Comparison of ENCODE assay signal across 7 mouse cellular contexts in the genomic region with DNA sequence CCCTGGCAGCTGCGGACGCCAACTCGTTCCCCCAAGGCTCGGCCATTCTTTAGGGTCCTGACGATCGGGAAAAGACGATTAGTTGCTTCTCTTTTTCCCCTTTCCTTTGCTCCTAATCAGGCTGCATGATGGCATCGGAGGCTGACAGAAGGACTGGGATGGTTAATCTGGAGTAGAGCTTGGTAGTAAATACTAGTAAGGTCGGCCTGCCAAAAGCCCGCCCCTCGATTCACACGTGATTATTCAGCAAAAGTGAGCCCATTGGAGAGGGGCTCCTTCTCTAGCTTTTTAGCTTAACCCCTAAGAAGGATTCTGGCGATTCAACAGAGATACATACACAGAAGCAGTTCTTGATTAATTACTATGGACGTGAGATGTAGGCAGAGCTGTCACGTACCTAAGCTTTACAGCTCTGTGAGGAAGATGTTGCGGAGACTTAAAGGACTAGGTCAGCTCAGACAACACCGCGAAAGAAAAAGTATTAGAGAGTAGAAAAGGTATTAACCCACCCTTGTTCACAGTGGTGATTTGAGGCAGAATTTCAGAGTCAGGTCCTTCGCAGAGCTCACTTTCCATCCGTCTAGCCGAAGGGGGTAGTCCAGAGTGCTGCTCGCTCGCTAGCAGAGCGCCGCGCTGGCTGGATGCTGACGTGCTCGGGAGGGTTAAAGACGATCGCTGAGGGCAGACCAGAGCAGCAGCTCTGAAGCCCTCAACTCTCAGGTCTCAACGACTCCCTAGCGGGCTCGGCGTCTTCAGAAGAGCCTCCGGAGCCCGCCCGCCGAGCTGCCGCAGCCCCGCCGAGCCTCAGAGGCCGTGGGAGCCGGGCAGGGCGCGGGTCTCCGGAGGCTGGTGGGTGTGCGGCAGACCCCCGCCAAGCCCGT. TPM values are rescaled to one million over a fixed set of nuclear protein-coding genes. Genes with fewer than 3 reads are reported as not detected.
DNase-seq lines count a peak whose midpoint lies in the region; ATAC-seq and TF ChIP-seq lines count a peak whose summit lies in the region.

No protein-coding gene starts in this region.

- no peaks in the 10 kb centered on the region for H3K4me1 ChIP-seq in cerebellum, adult 2 months (ENCODE audit: control insufficient read depth, insufficient read depth, low read length)
- H3K4me1 ChIP-seq in hindbrain, embryonic 11.5 days (replicated peaks; ENCODE audit: control insufficient read depth, insufficient read depth, low read length): peaks cover 2% of the 10 kb centered on the region; the same call in 1 of the 2 replicates

- no peaks in the 10 kb centered on the region for H3K9me3 ChIP-seq in hindbrain, embryonic 11.5 days (ENCODE audit: control insufficient read depth, low read length)

- H3K36me3 ChIP-seq in hindbrain, embryonic 11.5 days (ENCODE audit: control insufficient read depth, insufficient read depth, low read length): no peaks in the 10 kb centered on the region

- H3K4me2 ChIP-seq in hindbrain, embryonic 11.5 days (replicated peaks; ENCODE audit: low read depth, low read length): peak overlapping the region; percentile 89

- no peak overlapping the region for H3K27ac ChIP-seq in cerebellum, adult 2 months (ENCODE audit: insufficient read depth, low read length)
- no peak overlapping the region for H3K27ac ChIP-seq in hindbrain, embryonic 11.5 days (ENCODE audit: low read depth, low read length)

- intact Hi-C loops in left cerebral cortex, postnatal 25 days (cut with DNase I): loop anchor here (2.0 kb wide), 1 partner anchor 313 kb away; the partner anchor contains the start of gene Dmrta2

- peak overlapping the region; percentile 84 for H3K4me3 ChIP-seq in cerebellum, adult 2 months (replicated peaks; ENCODE audit: insufficient read depth, low read depth, low read length)
- peak overlapping the region; percentile 55 for H3K4me3 ChIP-seq in hindbrain, embryonic 11.5 days (ENCODE audit: low read depth, low read length)

- H3K27me3 ChIP-seq in cerebellum, adult 2 months (ENCODE audit: control insufficient read depth, insufficient read depth, low read length): no peaks in the 10 kb centered on the region
- H3K27me3 ChIP-seq in hindbrain, embryonic 11.5 days (ENCODE audit: control insufficient read depth, insufficient read depth, low read length): peaks cover 40% of the 10 kb centered on the region

- H3K9ac ChIP-seq in hindbrain, embryonic 11.5 days (ENCODE audit: low read depth, low read length): peak overlapping the region; percentile 83

- no peak for TF ChIP-seq CTCF in cerebellum, adult 2 months (IDR thresholded peaks at IDR 0.05; ENCODE audit: borderline replicate concordance, insufficient read depth, low read depth, low read length)

- ATAC-seq in frontal cortex, adult (ENCODE audit: low TSS enrichment): peak; percentile 50; the same call in 1 of the 2 replicates
- peak; percentile 71 for ATAC-seq in hindbrain, embryonic 11.5 days (ENCODE audit: low FRiP score)
- peak; percentile 47 for ATAC-seq in megakaryocyte progenitor cell, adult 5-6 weeks (replicated peaks; ENCODE audit: poor library complexity)

- TF ChIP-seq POLR2A in cerebellum, adult 2 months (IDR thresholded peaks at IDR 0.05; ENCODE audit: borderline replicate concordance, insufficient read depth, low read length): no peak

- DNase-seq in R1 (ENCODE audit: low read depth, low spot score): peak; percentile 70
- peak; percentile 43 to 48 for DNase-seq in cerebellum, adult 2 months
- DNase-seq in hindbrain, embryonic 11.5 days (ENCODE audit: low spot score): peak; percentile 71
- DNase-seq in left cerebral cortex, postnatal 25 days (ENCODE audit: low spot score in 2 of 2): peak; percentile 21 to 25
- DNase-seq in skeletal muscle tissue, adult 2 months (ENCODE audit: low read depth, low spot score): peak; percentile 59

- under 1% methylated on average over 49 of the region's 49 CpGs for WGBS in cerebellum, adult 2 months
- under 1% methylated on average over 49 of the region's 49 CpGs for WGBS in hindbrain, embryonic 11.5 days

RNA-seq across cellular contexts. Expression of gene Cdkn2c, which starts 1.6 kb away (rescaled TPM):
- 2.9 and 3.1 TPM in 2 replicates for polyA plus RNA-seq in cerebellum, adult 2 months (2012; rRNA removed)
- polyA plus RNA-seq in hindbrain, embryonic 11.5 days (2014; fragmentation: Nextera tagmentation; extraction: Ambion mirVana): 5.1 and 5.5 TPM in 2 replicates
- 1 to 10 TPM; 3.5 to 4.0 TPM for total RNA-seq in left cerebral cortex, postnatal 25 days (2021)
- 27.6 and 28.8 TPM in 2 replicates for total RNA-seq in megakaryocyte progenitor cell, adult 5-6 weeks (2015)
- total RNA-seq in megakaryocyte progenitor cell, adult 5-6 weeks (2017): 32.7 and 40.3 TPM in 2 replicates

RNA-seq across cellular contexts. Expression of gene Faf1, which starts 11.0 kb away (rescaled TPM):
- 20.4 and 20.9 TPM in 2 replicates for polyA plus RNA-seq in cerebellum, adult 2 months (2012; rRNA removed)
- polyA plus RNA-seq in hindbrain, embryonic 11.5 days (2014; fragmentation: Nextera tagmentation; extraction: Ambion mirVana): 41.5 and 48.3 TPM in 2 replicates
- total RNA-seq in left cerebral cortex, postnatal 25 days (2021): 10 to 100 TPM; 22.2 to 22.6 TPM
- 42.8 and 47.9 TPM in 2 replicates for total RNA-seq in megakaryocyte progenitor cell, adult 5-6 weeks (2015)
- 41.4 and 54.7 TPM in 2 replicates for total RNA-seq in megakaryocyte progenitor cell, adult 5-6 weeks (2017)

Comparison
In these comparisons a context has a peak if more than half of its experiments do, and no peak if none do; other contexts are left out.
1. RNA of gene Cdkn2c, which starts 1.6 kb away (total RNA-seq): 27.6 to 40.3 TPM in megakaryocyte progenitor cell, adult 5-6 weeks; 3.5 to 4.0 TPM in left cerebral cortex, postnatal 25 days; every median in the first group is over 4 times any median in the second.
2. Peak in every context shown above with its lines, with median percentiles within 50 percentile points of each other: DNase-seq and ATAC-seq.